10 mouse cellular contexts compared by ENCODE assay signal in genomic region chr17:75033872-75034615, GRCm38 (mm10).
"Had no signal": no experiment of that assay in that cellular context is flagged by ENCODE, and none has a peak within 500 bp of the region (broad histone marks: within the 10 kb centered on the region; RNA-seq: fewer than 3 reads in every experiment).

No protein-coding gene starts in this region.

- H3K4me3 ChIP-seq: limb, embryonic 12.5 days; liver, embryonic 13.5 days; midbrain, embryonic 13.5 days; stomach, embryonic 15.5 days had no signal

- H3K4me1 ChIP-seq: liver, embryonic 13.5 days; midbrain, embryonic 13.5 days had no signal

- H3K9me3 ChIP-seq: limb, embryonic 12.5 days; liver, embryonic 13.5 days; midbrain, embryonic 13.5 days; stomach, embryonic 15.5 days had no signal

- H3K36me3 ChIP-seq: liver, embryonic 13.5 days; midbrain, embryonic 13.5 days; stomach, embryonic 15.5 days had no signal

- H3K27me3 ChIP-seq: limb, embryonic 12.5 days; liver, embryonic 13.5 days; midbrain, embryonic 13.5 days; stomach, embryonic 15.5 days had no signal

- DNase-seq: kidney, adult 2 months; kidney, postnatal 25 days; liver; liver, embryonic 13.5 days; liver, postnatal 0 days; right cerebral cortex, postnatal 14 days; thymus, postnatal 36 days had no signal

- H3K27ac ChIP-seq: limb, embryonic 12.5 days; liver, embryonic 13.5 days; midbrain, embryonic 13.5 days; stomach, embryonic 15.5 days had no signal

- ATAC-seq: liver, postnatal 0 days; midbrain, embryonic 13.5 days had no signal

- H3K9ac ChIP-seq: limb, embryonic 12.5 days; liver, embryonic 13.5 days; liver, postnatal 0 days; midbrain, embryonic 13.5 days; stomach, embryonic 15.5 days had no signal

- H3K4me2 ChIP-seq: limb, embryonic 12.5 days; liver, embryonic 13.5 days; midbrain, embryonic 13.5 days; stomach, embryonic 15.5 days had no signal
